Mouse (Mus musculus) heart, postnatal 10 days (tissue): ENCODE measurements around the gene Praf2. TPM values are rescaled to one million over a fixed set of nuclear protein-coding genes. Genes with fewer than 3 reads are reported as not detected.

Source experiments
- DNase-seq, 2 experiments: peaks; one replicate each; pipeline ENCODE4 v3.0.0; 2021
- intact Hi-C: fragments of 180-260 bp; cut with DNase I; formaldehyde crosslinking; loops from one replicate; pipeline ENCODE4 v1.15.1; 2025
- total RNA-seq, 2 experiments: library from RNA; stranded (reverse); gene quantifications; 2 replicates each; pipeline ENCODE4 v1.2.3; 2021

Praf2 gene
- total RNA-seq, 2 experiments from 2014 or later = 9.4 to 10.6 TPM

DNA sequence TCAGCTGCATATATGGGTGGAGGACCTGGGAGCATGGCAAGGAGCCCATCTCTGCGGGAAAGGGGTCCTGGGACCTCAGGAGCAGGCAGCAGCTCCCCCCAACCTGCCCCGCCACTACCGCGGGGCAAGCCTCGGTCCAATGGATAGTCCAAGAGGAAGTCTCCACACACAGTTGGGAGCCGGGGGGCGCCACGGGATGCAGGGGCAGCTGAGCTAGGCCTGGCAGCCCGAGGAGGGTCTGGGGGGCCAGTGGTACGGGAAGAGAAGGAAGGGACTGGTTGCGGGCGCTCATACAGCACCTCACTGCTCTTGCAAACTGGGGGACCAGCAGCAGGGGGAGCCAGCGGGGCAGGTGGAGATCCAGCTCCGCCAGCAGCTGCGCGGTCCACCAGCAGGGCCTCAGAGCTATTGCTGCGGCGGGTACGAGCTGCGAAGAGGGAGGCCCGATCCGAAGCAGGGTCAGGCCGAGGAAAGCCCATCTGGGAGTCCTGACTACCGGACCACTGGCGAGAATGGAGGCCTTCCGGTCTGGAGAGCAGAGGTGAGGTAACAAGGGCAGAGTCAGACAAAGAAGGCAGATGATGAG, 5.4 kb downstream of the Praf2 start:
- intact Hi-C loops = loop anchor here (5.0 kb wide), 1 partner anchor 44 kb away; no protein-coding TSS in a partner anchor
- DNase-seq = peak; percentile 70 to 81

DNA sequence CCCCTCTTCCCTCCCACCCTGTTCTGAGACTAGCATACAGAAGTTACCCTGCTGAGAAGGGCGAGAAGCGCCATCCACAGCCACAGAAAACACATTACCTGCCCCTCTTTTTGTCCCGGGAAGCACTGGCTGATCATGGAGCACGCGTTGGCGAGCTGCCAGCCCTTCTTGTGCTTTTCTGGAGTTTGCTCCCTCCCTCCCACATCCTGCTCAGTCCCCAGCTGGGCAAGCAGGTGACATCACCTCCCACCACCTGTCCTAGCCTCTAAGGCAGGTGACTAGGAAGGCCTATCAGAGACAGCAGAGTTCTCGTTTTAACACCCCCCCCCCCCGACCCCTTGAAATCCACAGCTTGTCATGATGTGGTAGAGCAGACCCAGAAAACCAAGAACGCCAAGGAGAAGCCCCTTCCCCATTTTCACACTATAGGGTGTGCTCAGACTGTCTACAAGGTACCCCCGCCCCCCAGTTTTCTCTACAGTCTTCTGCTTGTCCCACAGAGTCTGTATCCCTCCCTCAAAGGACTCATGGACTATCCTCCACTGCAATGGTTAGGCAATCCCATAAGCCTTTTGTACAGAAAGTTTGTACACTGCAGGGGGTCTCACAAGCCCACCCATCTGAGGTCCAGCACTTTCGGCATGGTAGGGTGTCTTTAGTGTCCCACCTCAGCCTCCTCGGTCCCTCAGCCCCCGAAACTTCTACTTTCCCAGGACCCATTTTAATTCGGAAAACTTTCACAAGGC, 11.3 kb downstream of the Praf2 start:
- no peak for DNase-seq
- intact Hi-C loops = no loop called here

DNA sequence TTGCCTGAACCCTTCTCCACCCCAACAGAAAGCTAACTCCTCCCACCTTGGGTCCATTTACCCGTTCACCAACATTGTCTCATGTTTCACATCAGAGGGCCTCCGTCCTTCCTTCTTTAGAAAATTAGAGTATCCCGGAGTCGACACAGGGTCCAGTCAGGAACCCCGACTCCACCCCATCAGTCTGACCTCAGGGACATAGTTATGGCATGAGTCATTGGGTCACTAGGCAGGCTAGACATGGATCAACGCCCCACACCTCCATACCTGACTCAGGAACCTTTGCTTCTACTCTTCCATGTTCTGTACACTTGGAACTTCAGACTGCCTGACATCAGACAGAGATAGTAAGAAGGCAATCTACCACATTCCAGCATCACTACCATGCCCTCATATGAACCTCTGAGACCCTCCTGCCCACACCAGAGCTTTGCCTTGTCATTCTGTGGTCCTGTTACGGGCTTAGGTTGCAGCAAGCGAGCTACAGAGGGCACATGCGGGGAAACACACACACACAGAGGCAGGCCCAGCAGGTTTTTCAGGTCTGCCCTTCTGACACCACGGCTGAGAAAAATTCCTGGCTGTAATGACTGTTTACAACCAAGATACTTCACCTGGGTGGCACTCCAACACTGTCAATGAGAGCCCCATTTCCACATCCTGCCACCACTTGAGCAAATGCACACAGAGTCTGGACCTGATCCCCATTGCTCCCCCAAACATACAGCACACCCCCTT, 12.0 kb downstream of the Praf2 start:
- DNase-seq = no peak
- intact Hi-C loops = no loop called here

DNA sequence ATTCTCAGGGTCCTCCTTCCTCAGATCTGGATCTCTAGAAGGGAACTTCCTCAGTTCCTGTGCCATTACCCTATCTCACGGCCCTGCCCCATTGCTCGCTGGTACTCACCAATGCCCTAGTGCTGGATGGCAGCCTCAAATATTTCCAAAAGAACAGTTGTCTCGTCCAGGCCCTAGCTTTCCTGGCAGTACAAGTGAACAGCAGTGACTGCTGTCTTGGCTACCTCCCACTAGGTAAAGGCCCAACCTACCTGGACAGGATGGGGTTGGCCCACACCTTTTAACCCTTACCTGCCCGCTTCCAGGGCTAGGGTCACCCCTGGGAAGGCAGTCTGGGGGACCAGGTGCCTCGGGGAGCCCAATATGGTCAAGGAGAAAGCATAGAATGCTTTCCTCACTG, 12.9 kb downstream of the Praf2 start:
- no peak for DNase-seq
- intact Hi-C loops = no loop called here

DNA sequence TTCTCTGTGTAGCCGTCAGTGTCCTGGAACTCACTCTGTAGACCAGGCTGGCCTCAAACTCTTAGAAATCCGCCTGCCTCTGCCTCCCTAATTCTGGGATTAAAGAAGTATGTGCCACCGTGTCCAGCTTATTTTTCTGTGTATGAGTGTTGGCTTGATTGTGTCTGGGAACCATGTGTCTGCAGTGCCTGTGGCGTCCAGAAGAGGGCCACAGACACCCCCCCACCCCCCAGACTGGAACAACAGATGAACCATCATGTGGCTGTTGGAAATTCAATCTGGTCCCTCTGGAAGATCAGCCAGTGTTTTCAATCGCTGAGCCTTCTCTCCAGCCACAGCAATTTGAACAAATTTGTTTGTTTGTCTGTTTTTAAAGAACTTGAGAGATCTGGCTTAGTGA, 15.2 kb downstream of the Praf2 start:
- DNase-seq = no peak
- intact Hi-C loops = no loop called here

DNA sequence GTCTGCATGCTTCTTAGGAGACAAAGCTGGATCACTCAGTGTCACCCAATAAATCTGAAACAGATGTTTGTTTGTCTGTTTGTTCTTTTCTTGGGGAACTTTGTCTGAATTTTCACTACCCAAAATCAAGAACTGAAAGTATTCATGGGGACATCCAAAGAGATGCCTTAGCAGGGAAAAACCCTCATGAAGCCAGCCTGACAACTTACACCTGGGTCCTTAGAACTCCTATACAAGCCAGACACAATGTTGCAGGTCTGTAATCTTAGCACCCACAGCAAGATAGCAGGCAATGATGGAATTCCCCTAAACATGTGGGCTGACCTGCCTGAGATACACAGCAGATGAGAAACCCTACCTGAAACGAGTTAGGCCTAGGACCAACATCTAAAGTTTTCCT, 16.7 kb downstream of the Praf2 start:
- intact Hi-C loops = no loop called here
- no peak for DNase-seq

DNA sequence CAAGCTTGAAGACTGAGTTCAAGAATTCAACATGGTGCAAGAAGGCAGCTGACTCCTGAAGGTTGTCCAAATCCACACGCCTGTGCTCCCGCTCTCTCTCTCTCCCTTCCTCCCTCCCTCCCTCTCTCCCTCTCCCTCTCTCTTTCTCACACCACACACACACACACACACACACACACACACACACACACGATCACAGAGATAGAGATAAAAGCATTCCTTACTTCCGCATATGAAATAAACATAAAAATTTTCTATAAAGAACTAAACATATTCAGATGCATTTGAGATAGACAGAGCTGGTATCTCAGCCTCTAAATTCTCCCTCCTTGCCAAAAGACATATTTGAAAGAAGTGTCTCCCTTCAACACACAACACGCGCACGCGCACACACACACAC, 17.2 kb downstream of the Praf2 start:
- no peak for DNase-seq
- intact Hi-C loops = no loop called here

DNA sequence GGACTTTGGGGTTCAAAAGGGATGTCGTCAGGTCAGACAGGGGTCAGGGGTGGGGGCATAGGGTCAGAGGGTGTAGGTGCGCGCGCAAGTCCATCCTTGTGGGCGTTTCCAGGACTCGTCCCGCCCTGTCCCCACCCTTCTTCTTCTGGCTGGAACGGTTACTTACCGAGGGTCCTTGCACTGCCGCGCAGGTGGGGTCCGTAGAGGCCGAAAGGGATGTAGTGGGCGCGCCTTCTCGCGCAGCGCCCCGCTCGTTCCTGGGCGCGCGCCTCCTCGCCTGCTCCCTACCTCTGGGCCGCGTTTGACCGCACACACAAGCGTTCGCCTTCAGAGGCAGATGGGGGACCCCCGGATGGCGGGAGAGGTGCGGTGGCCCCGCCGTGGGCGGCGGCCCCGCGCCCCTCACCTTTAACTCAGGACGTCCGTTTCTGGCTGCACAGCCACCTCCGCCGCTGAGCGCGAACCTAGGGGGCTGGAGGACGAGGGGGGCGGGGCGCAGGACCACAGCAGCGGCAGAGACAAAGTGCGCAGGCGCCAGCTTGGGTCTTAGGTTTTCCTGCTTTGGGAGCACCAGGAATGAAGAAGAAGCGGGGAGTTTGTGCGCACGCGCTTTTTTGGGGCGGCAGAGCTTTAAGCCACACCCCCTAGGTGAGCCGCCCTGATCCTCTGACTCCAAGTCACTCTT, 22.3 kb downstream of the Praf2 start, which contains the start of gene Ccdc120:
Gene Ccdc120 (minus strand): TSS at position 474 of the 685 bp plus-strand sequence.
- intact Hi-C loops = loop anchor here (5.0 kb wide), 1 partner anchor 42 kb away; no protein-coding TSS in a partner anchor
- DNase-seq = peak; percentile 49 to 55

DNA sequence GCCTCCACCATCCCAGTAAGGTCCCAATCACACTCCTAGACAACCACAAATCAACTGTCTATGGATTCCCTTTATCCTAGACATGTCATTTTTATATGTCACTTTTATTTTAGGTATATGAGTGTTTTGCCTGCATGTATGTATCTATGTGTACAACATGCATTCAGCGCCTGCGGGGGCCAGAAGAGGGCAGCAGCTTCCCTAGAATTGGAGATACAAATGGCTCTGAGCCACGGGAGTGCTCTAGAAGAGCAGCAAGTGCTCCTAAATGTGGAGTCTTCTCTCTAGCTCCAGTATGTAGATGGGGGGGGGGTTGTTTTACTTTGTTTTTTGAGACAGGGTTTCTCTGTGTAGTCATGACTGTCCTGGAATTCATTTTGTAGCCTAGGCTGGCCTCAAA, 25.4 kb downstream of the Praf2 start:
- intact Hi-C loops = loop anchor here (5.0 kb wide), 1 partner anchor 39 kb away; no protein-coding TSS in a partner anchor
- peak in 1 of 2 experiments; percentile 52 for DNase-seq

DNA sequence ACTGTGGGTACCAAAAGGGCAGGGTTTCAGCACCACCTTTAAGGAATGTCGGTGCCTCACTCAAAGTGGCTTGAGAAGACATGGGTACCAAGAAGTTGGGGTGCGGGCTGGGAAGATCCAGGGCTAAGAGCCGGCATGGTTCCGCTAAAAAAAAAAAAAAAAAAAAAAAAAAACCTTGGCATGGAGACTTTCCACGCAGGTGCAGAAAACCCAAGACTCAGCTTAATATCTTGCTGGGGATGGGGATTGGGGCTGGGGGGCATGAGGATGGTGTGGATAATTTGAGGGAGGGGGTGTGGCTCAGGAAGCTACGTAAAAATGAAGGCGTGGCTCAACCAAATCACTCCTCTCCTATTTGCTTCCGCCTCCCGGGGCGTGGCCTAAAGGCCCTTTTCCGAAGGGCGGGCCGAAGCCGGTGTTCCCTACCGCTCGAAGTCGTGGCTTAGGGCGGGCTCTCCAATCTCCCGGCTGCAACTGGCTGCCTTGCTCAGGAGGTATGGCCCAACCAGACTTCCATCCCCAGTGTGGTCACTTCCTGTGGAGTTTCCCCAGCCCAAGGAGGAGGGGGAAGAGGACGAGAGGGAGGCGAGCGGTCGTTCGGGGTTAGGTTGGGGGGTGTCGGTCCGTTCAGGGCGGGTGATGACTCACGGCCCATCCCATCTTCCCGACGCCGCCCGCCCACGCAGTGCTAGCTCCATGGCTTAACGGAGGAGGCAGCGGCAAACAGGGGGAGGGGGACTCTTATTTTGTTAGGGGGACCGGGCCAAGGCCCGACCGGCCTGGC, 34.1 kb downstream of the Praf2 start, which contains the start of gene Tfe3:
Gene Tfe3 (plus strand): TSS at position 424 of the 784 bp plus-strand sequence.
- peak; percentile 92 to 94 for DNase-seq
- intact Hi-C loops = no loop called here

DNA sequence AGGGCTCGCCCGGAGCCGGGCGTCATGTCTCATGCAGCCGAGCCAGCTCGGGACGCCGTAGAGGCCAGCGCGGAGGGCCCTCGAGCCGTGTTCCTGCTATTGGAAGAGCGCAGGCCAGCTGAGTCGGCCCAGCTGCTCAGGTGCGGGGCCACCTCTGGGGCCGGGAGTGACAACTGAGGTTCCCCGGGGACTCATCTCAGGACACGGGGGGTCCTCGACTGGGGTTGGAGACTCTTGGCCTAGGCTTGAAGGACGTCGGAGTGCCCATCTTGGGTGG, 34.6 kb downstream of the Praf2 start:
- intact Hi-C loops = no loop called here
- DNase-seq = no peak

DNA sequence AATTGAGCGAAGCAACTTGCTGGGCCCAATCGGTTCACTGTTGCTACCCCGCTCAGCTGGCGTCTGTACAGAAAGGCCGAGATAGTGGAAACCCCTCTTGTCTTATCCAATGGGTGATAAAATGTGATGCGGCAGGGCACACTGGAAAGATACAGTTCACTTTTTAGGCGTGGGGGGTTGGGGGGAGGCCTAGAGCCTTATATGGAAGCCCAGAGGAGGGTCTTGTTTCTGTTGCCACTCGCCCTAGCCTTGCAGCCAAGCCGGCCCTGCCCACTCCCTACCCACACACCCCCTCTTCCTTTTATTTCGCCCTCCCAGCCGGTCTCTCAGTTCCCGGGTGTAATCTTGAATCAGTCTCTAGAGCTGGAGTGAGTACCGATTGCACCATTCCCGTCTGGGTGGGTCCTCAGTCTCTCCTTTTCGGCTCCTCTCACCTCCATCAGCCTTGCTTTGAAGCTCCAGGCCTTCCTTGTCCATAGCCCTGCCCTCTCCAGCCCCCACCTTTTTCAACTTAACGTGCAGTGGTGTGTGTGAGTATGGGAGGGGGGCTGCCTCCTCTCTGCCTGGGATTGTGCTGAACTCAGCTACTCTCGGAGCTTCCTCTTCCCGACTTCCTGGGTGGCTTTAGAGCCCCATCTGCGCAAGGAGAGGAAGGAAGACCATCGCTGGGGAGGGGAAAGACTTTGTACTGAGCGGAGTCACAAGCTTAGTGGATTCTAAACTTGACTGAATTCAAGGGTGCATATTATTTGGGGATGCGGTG, 35.6 kb downstream of the Praf2 start:
- intact Hi-C loops = no loop called here
- peak; percentile 36 to 43 for DNase-seq

DNA sequence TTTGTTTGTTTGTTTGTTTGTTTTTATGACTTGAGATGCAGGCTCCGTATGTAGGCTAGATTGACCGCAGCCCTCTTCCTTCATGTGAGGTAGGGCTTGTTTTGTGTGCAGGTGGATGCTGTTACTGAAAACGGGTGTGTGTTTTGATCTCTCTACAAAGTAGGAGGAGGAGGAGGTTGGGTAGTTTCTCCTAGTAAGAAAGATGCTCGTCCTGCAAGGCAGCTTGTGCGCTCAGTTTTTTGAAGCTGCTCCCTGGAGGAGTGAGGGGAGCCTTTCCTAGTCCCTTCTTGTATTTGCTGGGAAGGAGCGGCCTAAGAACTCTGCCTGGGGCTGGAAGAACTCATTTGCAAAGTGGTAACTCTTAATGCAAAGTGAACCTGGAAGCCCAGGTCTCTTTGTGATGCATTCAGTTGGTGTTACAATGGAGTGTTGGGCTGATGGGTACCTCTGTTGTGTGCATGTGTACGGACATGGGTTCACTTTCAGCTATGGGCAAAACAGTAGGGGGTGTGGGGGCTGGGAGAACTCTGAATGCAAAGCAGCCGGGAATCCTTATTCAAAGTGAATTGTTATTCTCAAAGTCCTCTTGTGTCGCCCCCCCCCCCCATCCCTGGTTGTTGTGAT, 36.5 kb downstream of the Praf2 start:
- intact Hi-C loops = no loop called here
- DNase-seq = no peak

DNA sequence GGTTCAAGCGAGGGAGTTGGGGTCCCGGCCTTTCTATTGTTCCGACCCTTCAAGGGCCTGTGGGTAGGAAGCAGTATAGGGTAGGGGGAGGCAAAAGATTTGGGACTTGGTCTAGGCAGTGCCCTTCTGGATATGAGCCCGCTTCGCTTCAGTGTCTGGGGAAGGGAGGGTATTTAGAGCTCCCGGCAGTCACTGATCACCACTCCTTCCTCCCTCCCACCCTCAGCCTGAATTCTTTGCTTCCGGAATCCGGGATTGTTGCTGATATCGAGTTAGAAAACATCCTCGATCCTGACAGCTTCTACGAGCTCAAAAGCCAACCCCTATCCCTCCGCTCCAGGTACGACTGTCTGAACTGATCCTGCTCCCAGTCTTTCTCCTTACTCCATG, 37.0 kb downstream of the Praf2 start:
- intact Hi-C loops = no loop called here
- DNase-seq = peak; percentile 15 to 21

DNA sequence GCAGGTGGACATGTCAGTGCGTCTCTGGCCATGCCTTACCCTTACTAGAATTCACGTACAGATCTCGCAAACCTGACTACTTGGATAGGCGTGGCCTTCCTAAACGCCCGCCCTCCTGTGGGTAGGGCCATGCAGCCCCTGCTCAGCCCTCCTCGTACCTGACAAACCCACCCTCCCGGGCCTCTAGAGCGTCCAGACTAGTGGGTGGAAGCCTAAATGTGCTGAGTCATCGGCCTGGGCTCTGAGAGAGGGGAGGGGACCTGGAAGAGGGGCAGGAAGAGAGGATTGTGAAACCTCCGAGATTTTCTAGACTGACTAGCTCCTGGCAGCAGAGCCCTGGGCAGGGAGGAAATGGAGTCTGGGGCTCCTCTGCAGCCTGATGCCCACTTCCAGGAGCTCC, 37.5 kb downstream of the Praf2 start:
- intact Hi-C loops = no loop called here

DNA sequence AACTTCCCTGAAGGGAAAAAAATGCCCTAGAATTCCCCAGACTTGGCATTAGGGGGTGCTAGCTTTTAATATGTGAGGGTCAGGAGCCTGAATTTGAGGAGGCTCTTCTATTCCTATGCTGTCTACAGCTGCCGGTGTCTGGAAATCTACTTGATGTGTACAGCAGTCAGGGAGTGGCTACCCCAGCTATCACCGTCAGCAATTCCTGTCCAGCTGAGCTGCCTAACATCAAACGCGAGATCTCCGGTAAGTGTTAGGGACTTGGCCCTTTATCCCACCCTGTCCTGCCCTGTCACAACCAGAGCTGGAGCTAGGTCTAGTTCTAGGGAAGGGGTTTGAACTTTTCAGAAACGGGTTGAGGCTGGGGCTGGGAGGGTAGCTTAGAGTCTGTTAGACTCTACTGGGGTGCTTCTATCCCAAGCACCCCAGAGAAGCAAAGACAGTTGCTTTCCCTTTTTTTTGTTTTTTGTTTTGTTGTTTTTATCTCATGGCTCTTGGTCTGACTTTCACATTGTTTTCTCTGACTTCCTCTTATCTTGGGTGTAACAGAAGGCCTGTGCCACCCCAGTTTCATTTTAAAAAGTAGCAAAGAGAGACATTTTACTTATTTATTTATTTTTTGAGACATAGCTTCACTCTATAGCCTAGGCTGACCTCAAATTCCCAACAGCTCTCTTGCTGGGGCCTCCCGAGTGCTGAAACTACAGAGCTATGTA, 41.2 kb downstream of the Praf2 start:
- DNase-seq = no peak
- intact Hi-C loops = no loop called here

More for the DNA sequence above, 37.5 kb downstream of the Praf2 start:
- peak; percentile 26 to 29 for DNase-seq

DNA sequence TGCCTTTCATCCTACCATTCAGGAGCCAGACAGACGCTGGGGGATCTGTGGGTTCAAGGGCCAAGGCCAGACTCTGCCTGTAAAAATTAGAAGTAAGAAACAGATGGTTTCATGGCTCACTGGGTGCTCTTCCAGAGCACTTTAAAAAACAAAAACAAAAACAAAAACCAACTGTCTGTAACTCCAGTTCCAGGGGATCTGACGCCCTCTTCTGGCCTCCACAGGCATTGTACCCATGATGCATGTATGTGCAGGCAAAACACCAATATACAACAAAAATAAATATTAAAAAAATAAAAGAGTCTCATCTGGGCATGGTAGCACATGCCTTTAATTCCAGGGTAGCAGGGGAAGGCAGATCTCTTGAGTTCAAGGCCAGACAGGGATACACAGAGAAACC, 44.5 kb downstream of the Praf2 start:
- intact Hi-C loops = no loop called here
- no peak for DNase-seq

DNA sequence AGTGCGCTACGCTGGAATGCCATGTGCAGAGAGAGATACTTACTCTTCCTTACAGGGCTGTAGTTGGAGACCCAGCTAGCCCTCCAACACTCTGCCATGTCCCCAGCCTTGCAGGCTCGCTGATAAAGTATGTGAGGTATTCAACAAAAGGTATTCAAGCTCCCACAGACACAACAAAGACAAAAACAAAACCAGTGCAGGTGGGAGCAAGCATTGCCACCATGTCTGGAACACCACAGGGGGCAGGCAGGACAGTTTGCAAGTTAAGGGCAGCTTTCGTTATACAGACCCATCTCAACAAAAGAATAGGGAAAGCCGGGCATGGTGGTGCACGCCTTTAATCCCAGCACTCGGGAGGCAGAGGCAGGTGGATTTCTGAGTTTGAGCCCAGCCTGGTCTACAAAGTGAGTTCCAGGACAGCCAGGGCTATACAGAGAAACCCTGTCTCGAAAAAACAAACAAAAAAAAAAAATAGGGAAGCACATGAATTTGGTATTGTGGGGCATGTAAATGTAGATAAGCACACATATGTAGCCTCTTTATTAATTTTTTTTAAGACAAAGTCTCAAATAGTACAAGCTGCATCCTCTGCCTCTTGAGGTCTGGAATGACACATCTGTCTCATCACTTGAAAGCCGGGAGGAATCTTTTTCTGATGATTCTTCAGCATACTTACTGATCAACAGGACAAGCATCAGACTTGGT, 47.4 kb downstream of the Praf2 start:
- intact Hi-C loops = loop anchor here (2.0 to 5.0 kb wide), 2 partner anchors 17 to 43 kb away; no protein-coding TSS in a partner anchor
- no peak for DNase-seq
